Mouse (Mus musculus) kidney, adult 2 months (tissue): ENCODE results near the gene Scn4a.

Source experiments
- CTCF ChIP-seq: fragments of 200-500 bp; conservative IDR thresholded peaks from 2 replicates; pipeline ENCODE4 v1.5.1; 2011; ENCODE audit warnings: low read depth, mild to moderate bottlenecking, control low read depth, low read length, moderate library complexity, mixed read lengths; ENCODE audit not compliant: insufficient read depth, insufficient read length
- POLR2A ChIP-seq: fragments of 200-500 bp; IDR thresholded peaks from one replicate; pipeline ENCODE4 v1.6.1; 2011; ENCODE audit warnings: low read depth, low read length, control low read depth

- TF ChIP-seq CTCF (no peak), POLR2A (no peak)
Observed at GRCm38 (mm10) chr11:106332458-106332857, 20.6 kb downstream of the Scn4a start.
